Mouse (Mus musculus) embryonic facial prominence, embryonic 12.5 days (tissue): Measurements from ENCODE around the gene Trim45. TPM values are rescaled to one million over a fixed set of nuclear protein-coding genes. Genes with fewer than 3 reads are reported as not detected.
A peak's percentile ranks its signal among the peaks of the same experiment; 100 is the strongest.

ENCODE experiments used
- ATAC-seq: fragments of 200-750 bp; cut with Nextera tagmentation; 2 replicates; pipeline ENCODE4 v1.8.0; 2017; ENCODE audit not compliant: insufficient number of reproducible peaks, insufficient read depth, low FRiP score, low TSS enrichment
- H3K27ac ChIP-seq: fragments of 300-500 bp; sonication (generic); 2 replicates; pipeline ENCODE4 v1.5.1; 2016; ENCODE audit warnings: mild to moderate bottlenecking
- H3K27me3 ChIP-seq: fragments of 300-500 bp; sonication (generic); 2 replicates; pipeline ENCODE4 v1.6.1; 2016; ENCODE audit warnings: mild to moderate bottlenecking, moderate library complexity
- H3K36me3 ChIP-seq: fragments of 300-500 bp; sonication (generic); 2 replicates; pipeline ENCODE4 v1.6.1; 2016; ENCODE audit warnings: mild to moderate bottlenecking
- H3K4me1 ChIP-seq: fragments of 300-500 bp; sonication (generic); 2 replicates; pipeline ENCODE4 v1.6.1; 2016
- H3K4me2 ChIP-seq: fragments of 300-500 bp; sonication (generic); replicated peaks from 2 replicates; pipeline ENCODE4 v1.6.1; 2016; ENCODE audit warnings: mild to moderate bottlenecking, moderate library complexity
- H3K4me3 ChIP-seq: fragments of 300-500 bp; sonication (generic); 2 replicates; pipeline ENCODE4 v1.5.1; 2016; ENCODE audit warnings: mild to moderate bottlenecking
- H3K9ac ChIP-seq: fragments of 300-500 bp; sonication (generic); 2 replicates; pipeline ENCODE4 v1.6.1; 2016; ENCODE audit warnings: mild to moderate bottlenecking, moderate library complexity
- H3K9me3 ChIP-seq: fragments of 300-500 bp; sonication (generic); 2 replicates; pipeline ENCODE4 v1.6.1; 2016; ENCODE audit warnings: mild to moderate bottlenecking, moderate library complexity
- WGBS: fragments of 180-500 bp; shearing (Covaris S2); methylation state at CpG from one replicate; pipeline ENCODE4 v1.1.7; 2016; 5-methylcytosine and 5-hydroxymethylcytosine counted together
- polyA plus RNA-seq: library from polyadenylated mRNA; unstranded; fragments of >200 nt; fragmentation: Nextera tagmentation; extraction: Ambion mirVana; gene quantifications from 2 replicates; pipeline ENCODE4 v1.2.1, GENCODE M21; 2016

The Trim45 gene
- 7.8 and 8.5 TPM in 2 replicates for polyA plus RNA-seq

DNA sequence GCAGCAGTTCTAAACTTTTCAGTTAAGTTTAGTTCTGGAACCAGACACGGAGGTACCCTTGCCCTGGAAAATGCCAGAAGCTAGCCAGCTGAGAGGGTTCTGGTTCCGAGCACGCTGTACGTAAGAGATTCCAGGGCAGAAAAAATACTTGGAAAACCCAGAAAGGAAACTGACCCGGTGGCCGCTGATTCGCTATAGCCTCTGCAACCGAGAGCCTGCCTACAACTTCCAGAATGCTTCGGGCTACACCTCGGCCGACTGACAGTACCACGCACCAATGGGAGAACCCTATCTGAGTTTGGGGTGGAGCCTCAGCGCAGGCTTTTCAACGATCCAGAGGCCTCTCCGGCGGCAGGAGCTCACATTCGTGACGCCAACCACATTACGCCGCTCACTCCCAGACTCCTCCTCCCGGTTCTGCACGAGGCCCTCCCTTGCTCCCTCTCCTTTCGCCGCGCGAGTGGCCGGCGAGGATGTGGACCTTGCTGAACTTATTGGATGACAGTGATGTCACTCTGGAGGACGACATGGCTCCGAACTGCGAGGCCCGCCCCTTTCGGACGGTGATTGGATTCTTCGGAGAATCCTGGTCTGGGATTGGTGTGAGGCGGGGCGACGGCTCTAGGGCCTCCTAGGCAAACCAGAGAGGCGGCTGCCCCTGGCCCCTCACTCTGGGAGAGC is at the start of gene Trim45:
TSS of gene Trim45 (plus strand) at position 378 of the 681 bp plus-strand sequence.
- under 1% methylated on average over 39 of the region's 39 CpGs for WGBS
- H3K4me3 ChIP-seq = peak within 1 kb of the TSS; percentile 58
- H3K27ac ChIP-seq = peak within 1 kb of the TSS; percentile 77
- H3K36me3 ChIP-seq = peaks cover 10% of the 10 kb centered on the region; the same call in 1 of the 2 replicates
- peak; percentile 98 for ATAC-seq
- peak within 1 kb of the TSS; percentile 56 for H3K9ac ChIP-seq
- H3K9me3 ChIP-seq = no peaks in the 10 kb centered on the region
- peak within 1 kb of the TSS; percentile 69 for H3K4me2 ChIP-seq
- H3K27me3 ChIP-seq = no peaks in the 10 kb centered on the region
- peaks cover 24% of the 10 kb centered on the region for H3K4me1 ChIP-seq

DNA sequence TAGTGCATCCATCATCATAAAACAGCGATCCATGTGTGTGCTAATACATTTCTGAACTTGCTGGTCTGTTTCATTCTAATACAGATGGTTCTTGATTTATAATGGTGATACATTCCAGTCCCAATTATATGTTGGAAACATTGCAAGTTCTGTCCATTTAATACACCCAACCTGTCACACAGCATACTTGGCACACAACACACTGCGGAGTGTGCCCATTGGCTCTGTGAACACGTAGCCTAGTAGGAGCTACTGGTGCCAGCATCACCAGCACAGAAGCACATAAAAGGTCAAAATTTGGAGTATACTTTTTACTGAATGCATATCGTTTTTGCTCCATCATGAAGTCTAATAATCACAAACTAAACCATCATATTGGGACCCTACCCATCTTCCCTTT is 44.9 kb upstream of the Trim45 start:
- WGBS = 87% methylated on average over 4 of the region's 4 CpGs
- no peaks in the 10 kb centered on the region for H3K27me3 ChIP-seq
- H3K27ac ChIP-seq = no peak overlapping the region
- no peak overlapping the region for H3K4me3 ChIP-seq
- no peaks in the 10 kb centered on the region for H3K36me3 ChIP-seq
- ATAC-seq = no peak
- no peak overlapping the region for H3K9ac ChIP-seq
- H3K4me1 ChIP-seq = no peaks in the 10 kb centered on the region
- H3K9me3 ChIP-seq = no peaks in the 10 kb centered on the region
- H3K4me2 ChIP-seq = no peak overlapping the region

- H3K27ac ChIP-seq = no peak overlapping the region
Observed at GRCm38 (mm10) chr3:100881403-100881802, 40.6 kb upstream of the Trim45 start.

DNA sequence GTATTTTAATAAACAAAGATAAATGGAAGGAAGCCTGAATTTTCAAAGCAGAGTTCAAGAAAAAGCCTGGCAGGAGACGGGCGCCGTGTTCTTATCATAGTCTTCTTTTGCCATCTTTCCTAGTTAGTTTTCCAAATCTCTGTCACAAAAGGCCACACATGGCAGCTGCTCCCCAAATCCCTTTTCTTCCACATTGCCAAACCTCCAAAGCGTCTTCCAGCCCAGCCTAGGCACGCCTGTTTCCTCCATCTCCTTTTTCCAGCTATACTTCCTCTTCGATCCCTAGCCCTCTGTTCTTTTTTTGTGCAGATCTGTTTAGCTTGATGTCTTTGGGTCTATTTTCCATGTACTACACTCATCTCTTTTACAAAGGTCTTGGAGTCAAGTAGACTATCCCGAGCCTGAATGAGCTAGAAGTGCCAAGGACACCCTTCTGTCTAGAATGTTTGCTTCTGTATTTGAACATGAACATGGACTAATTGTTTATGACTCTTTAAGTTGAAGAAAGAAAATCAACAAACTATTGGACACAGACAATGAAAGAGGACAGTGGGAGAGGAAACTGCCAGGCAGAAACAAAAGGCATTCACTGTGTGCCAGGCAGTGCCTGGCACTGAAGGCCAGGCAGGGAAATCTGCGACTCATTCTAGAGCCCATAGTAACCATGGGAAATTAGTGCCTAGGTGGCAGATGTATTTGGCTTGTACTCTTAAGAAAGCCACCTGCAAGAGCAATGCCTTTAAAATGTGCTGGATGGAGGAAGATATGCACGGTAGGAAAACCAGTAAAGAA is 40.0 kb upstream of the Trim45 start:
- ATAC-seq = no peak
- H3K4me2 ChIP-seq = no peak overlapping the region
- H3K27ac ChIP-seq = no peak overlapping the region
- 90% methylated on average over 9 of the region's 9 CpGs for WGBS
- H3K36me3 ChIP-seq = no peaks in the 10 kb centered on the region
- no peak overlapping the region for H3K9ac ChIP-seq
- 0 out of 2 replicates have a peak, but pooled peaks cover 6% of the 10 kb centered on the region for H3K9me3 ChIP-seq
- no peaks in the 10 kb centered on the region for H3K4me1 ChIP-seq
- no peaks in the 10 kb centered on the region for H3K27me3 ChIP-seq
- no peak overlapping the region for H3K4me3 ChIP-seq

More at GRCm38 (mm10) chr3:100881403-100881802, 40.6 kb upstream of the Trim45 start:
- Histone ChIP-seq H3K4me1 (no peaks in the 10 kb centered on the region), H3K4me3 (no peak overlapping the region), H3K4me2 (no peak overlapping the region), H3K9me3 (0 out of 2 replicates have a peak, but pooled peaks cover under 1% of the 10 kb centered on the region), H3K36me3 (no peaks in the 10 kb centered on the region), H3K27me3 (no peaks in the 10 kb centered on the region), H3K9ac (no peak overlapping the region)
- WGBS = 73% methylated on average over 6 of the region's 6 CpGs
- ATAC-seq = no peak

GRCm38 (mm10) chr3:100889234-100889633 is 32.8 kb upstream of the Trim45 start:
- H3K4me3 ChIP-seq = no peak overlapping the region
- H3K27ac ChIP-seq = no peak overlapping the region
- ATAC-seq = no peak
- 0 out of 2 replicates have a peak, but pooled peaks cover 6% of the 10 kb centered on the region for H3K9me3 ChIP-seq
- no peaks in the 10 kb centered on the region for H3K36me3 ChIP-seq
- WGBS = 91% methylated on average over 1 of the region's 1 CpGs
- no peaks in the 10 kb centered on the region for H3K4me1 ChIP-seq
- no peaks in the 10 kb centered on the region for H3K27me3 ChIP-seq
- no peak overlapping the region for H3K4me2 ChIP-seq
- no peak overlapping the region for H3K9ac ChIP-seq

DNA sequence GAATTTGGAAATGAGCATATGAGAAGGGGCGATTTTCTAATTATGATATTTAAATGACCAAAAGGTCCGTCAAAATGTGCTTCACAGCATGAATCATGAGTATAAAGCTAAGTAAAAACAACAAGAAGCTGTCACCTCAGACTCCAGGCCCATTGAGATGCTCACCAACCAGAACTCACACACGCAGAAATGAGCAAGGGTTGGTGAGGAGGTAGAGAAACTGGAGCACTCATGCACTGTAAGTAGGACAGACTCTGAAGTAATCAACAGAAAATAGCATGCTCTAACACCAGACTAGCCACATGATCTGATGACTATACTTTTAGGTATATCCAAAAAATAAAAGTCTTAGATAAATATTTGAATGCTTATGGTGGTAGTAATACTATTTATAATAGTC is 31.6 kb upstream of the Trim45 start:
- no peak for ATAC-seq
- no peak overlapping the region for H3K27ac ChIP-seq

DNA sequence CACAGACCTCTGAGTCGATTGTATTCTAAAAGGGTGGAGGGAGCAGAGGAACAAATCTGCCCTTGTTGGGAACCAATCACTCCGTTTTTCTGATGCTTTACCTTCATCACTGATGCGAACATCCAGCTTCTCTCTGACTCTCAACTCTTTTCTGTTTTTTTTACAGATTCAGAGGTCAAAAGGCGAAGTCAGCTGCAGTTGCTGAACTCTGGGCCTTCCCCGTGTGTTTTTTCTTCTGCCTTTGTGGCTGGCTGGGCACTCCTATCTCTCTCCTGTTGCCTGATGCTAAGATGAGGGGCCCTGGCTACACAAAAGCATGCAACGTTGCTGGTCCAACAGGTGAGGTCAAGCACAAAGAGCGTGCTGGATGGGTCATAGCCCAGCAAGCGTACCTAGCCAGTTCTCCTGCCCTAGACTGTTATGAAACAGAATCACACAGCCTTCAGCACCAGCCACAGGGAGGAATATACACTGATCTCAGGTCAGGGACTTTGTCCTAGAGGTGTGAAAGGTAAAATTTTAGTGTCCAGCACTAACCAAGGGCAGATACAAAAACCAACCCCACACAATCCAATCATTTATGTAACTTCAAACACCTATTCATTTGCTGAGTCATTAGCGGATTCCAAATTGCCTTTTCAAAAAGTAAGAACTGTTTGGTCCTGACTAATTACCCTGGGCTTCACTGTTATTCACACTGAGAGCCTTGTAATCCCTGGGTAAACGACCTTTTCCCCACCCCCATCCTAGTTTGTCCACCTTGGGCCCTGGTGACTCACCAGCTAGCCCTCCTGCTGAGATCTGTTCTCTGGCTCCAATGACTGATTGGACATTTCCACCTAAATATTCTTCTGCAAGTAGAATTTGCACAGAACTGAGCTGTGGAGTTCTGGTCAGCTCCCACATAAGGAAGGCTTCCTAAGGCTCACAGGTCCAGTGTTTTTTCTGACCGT is 29.3 kb upstream of the Trim45 start:
- Histone ChIP-seq H3K4me1 (no peaks in the 10 kb centered on the region), H3K4me3 (no peak overlapping the region), H3K27me3 (no peaks in the 10 kb centered on the region), H3K27ac (no peak overlapping the region), H3K9me3 (no peaks in the 10 kb centered on the region), H3K4me2 (no peak overlapping the region), H3K36me3 (no peaks in the 10 kb centered on the region), H3K9ac (no peak overlapping the region)
- WGBS = 55% methylated on average over 11 of the region's 11 CpGs
- ATAC-seq = no peak

More for the DNA sequence above, 31.6 kb upstream of the Trim45 start:
- Histone ChIP-seq H3K9ac (no peak overlapping the region), H3K4me2 (no peak overlapping the region), H3K9me3 (0 out of 2 replicates have a peak, but pooled peaks cover 6% of the 10 kb centered on the region), H3K27me3 (no peaks in the 10 kb centered on the region), H3K4me1 (no peaks in the 10 kb centered on the region), H3K4me3 (no peak overlapping the region), H3K36me3 (no peaks in the 10 kb centered on the region)
- 88% methylated on average over 3 of the region's 3 CpGs for WGBS

DNA sequence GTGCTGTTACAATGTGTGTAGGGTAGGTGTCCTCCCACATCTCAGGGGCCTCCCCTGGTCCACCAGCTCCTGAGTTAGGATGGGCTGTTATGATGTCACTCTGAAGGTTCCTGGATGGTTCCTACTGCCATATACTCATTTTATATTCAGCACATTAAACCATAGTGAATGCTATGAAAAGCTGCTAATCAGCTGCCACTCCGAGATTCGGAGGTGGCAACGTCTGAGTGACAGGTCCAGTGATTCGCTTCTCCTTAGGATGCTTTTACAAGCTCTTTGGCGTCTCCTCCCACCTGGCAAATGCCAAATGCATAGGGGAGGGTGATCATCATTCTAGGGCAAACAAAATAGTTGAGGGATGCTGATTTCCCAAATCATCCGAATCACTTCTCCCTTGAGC is 26.5 kb upstream of the Trim45 start:
- no peak overlapping the region for H3K9ac ChIP-seq
- no peak for ATAC-seq
- whole genome bisulfite sequencing = 80% methylated on average over 6 of the region's 6 CpGs

GRCm38 (mm10) chr3:100906128-100906527 is 15.9 kb upstream of the Trim45 start:
- H3K27ac ChIP-seq = no peak overlapping the region

More for the DNA sequence above, 26.5 kb upstream of the Trim45 start:
- H3K36me3 ChIP-seq = no peaks in the 10 kb centered on the region
- H3K27ac ChIP-seq = no peak overlapping the region
- no peaks in the 10 kb centered on the region for H3K4me1 ChIP-seq
- H3K27me3 ChIP-seq = no peaks in the 10 kb centered on the region
- no peaks in the 10 kb centered on the region for H3K9me3 ChIP-seq
- no peak overlapping the region for H3K4me3 ChIP-seq
- no peak overlapping the region for H3K4me2 ChIP-seq

DNA sequence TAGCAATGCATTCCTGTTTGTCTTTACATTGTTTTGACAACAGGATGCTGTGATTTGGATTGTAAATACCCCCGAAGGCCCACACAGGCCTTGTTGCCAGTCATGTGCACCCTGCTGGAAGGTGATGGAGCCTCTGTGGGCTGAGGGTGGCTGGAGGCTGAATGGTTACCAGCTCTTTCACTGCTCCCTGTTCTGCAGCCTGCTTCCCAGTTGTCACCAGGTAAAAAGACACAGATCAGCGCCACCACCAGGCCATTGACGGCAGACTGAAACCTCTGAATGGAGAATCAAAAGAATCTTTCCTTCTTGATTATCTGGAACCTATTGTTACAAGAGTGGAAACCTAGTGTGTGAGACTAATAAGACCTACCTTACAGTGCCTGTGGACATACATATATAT is 15.1 kb upstream of the Trim45 start:
- no peak overlapping the region for H3K4me3 ChIP-seq
- ATAC-seq = no peak
- H3K27me3 ChIP-seq = no peaks in the 10 kb centered on the region
- H3K9ac ChIP-seq = no peak overlapping the region
- no peaks in the 10 kb centered on the region for H3K9me3 ChIP-seq
- H3K4me2 ChIP-seq = no peak overlapping the region
- H3K36me3 ChIP-seq = no peaks in the 10 kb centered on the region
- whole genome bisulfite sequencing = 28% methylated on average over 3 of the region's 3 CpGs
- peaks cover 18% of the 10 kb centered on the region; the same call in 1 of the 2 replicates for H3K4me1 ChIP-seq
- H3K27ac ChIP-seq = no peak overlapping the region

More at GRCm38 (mm10) chr3:100906128-100906527, 15.9 kb upstream of the Trim45 start:
- ATAC-seq = no peak
- no peak overlapping the region for H3K4me3 ChIP-seq
- H3K36me3 ChIP-seq = no peaks in the 10 kb centered on the region
- H3K4me2 ChIP-seq = no peak overlapping the region
- no peaks in the 10 kb centered on the region for H3K9me3 ChIP-seq
- H3K4me1 ChIP-seq = peaks cover 10% of the 10 kb centered on the region; the same call in 1 of the 2 replicates
- H3K27me3 ChIP-seq = no peaks in the 10 kb centered on the region
- WGBS = 58% methylated on average over 6 of the region's 6 CpGs
- no peak overlapping the region for H3K9ac ChIP-seq

DNA sequence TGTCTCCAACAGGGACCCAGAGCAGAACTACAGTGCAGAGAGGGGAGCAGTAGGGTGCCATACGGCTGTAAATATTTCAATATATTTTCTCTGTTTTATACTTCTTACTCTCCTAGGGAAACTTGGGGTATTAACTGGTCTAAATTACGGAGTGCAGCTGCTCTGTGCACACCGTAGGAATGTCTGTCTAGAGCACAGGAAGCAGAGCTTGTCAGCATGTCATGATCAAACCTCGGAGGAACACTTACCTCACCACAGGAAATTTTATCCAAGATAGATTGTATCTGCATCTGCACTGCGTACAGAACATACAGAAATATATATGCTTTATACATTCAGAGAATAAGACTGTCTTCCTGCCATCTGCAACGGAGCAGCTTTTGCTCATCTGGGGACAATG is 13.4 kb upstream of the Trim45 start:
- Histone ChIP-seq H3K4me2 (no peak overlapping the region), H3K9me3 (no peaks in the 10 kb centered on the region), H3K9ac (no peak overlapping the region), H3K36me3 (no peaks in the 10 kb centered on the region), H3K27me3 (no peaks in the 10 kb centered on the region), H3K27ac (peak overlapping the region; percentile 26; the same call in 1 of the 2 replicates), H3K4me3 (no peak overlapping the region), H3K4me1 (peaks cover 18% of the 10 kb centered on the region; the same call in 1 of the 2 replicates)
- no peak for ATAC-seq
- WGBS = 41% methylated on average over 6 of the region's 6 CpGs
